Mouse (Mus musculus): ENCODE results near the gene Zmpste24. TPM values are rescaled to one million over a fixed set of nuclear protein-coding genes. Genes with fewer than 3 reads are reported as not detected.
"Not testable (repeated sequence)": the region's sequence is repeated elsewhere in the genome, so short reads cannot be mapped to it uniquely, and the experiment has no call there.

Zmpste24 gene
- polyA plus RNA-seq, 1 experiment from 2014 or later = 17.8 TPM

DNA sequence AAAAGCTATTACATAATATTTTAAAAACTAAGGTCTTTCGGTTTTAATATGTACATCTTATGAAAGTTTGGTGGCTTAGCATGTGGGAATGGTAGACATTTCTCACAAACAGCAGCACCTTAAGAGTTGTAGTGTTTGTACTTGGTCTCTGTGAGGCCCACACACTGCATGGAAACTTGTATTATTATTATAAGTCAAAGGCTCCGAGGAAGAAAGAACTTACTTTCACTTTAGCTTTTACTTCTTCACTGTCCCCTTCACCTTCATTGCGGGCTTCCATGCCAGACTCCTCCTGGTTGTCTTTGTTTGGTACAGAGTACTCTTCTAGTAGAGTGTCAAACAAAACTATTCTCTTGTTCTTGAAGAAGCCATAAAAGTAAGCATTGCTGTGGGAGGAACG is 23.8 kb downstream of the Zmpste24 start:
- Histone ChIP-seq H3K9ac (ENCODE audit: low read length) (no peak overlapping the region), H3K27me3 (ENCODE audit: control insufficient read depth, insufficient read depth, low read length) (no peaks in the 10 kb centered on the region), H3K4me1 (ENCODE audit: control insufficient read depth, insufficient read depth, low read length) (no peaks in the 10 kb centered on the region), H3K9me3 (ENCODE audit: control insufficient read depth, low read length) (no peaks in the 10 kb centered on the region), H3K36me3 (ENCODE audit: control insufficient read depth, insufficient read depth, low read length) (peaks cover 7% of the 10 kb centered on the region; the same call in 1 of the 2 replicates), H3K4me3 (ENCODE audit: low read depth, low read length) (no peak overlapping the region), H3K4me2 (ENCODE audit: low read depth, severe bottlenecking) (no peak overlapping the region), H3K27ac (replicated peaks; ENCODE audit: low read depth, low read length) (no peak overlapping the region)
- DNase-seq (ENCODE audit: low spot score) (no peak), ATAC-seq (ENCODE audit: insufficient number of reproducible peaks, low FRiP score, low TSS enrichment, low read depth) (no peak)
- WGBS = 91% methylated on average over 4 of the region's 4 CpGs

DNA sequence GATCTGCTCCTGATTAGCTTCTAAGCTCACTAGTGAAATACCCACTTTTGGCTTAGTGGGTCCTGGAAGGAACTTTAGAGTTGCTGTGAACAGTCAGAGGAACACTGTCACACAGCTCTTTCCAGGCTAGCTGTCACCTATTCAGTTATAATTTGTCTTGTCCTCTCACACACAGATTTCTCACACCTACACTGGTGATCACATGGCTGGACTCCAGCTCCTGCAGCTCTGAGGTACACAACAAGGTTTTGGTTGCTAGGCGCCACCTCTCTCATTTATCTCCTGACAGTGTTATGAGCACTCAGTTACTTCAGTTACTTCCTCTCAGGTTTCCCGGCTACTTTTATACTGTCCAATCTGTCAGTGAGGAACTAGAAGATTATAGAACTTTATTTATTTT is 32.7 kb downstream of the Zmpste24 start:
- H3K9ac ChIP-seq (ENCODE audit: low read length) = no peak overlapping the region
- no peaks in the 10 kb centered on the region for H3K27me3 ChIP-seq (ENCODE audit: control insufficient read depth, insufficient read depth, low read length)
- DNase-seq (ENCODE audit: low spot score) (no peak), ATAC-seq (ENCODE audit: insufficient number of reproducible peaks, low FRiP score, low TSS enrichment, low read depth) (no peak)
- H3K4me3 ChIP-seq (ENCODE audit: low read depth, low read length) = no peak overlapping the region
- no peaks in the 10 kb centered on the region for H3K4me1 ChIP-seq (ENCODE audit: control insufficient read depth, insufficient read depth, low read length)
- WGBS = 87% methylated on average over 2 of the region's 2 CpGs
- no peak overlapping the region for H3K27ac ChIP-seq (replicated peaks; ENCODE audit: low read depth, low read length)
- no peaks in the 10 kb centered on the region; the same call in 1 of the 2 replicates for H3K36me3 ChIP-seq (ENCODE audit: control insufficient read depth, insufficient read depth, low read length)
- H3K9me3 ChIP-seq (ENCODE audit: control insufficient read depth, low read length) = no peaks in the 10 kb centered on the region
- no peak overlapping the region for H3K4me2 ChIP-seq (ENCODE audit: low read depth, severe bottlenecking)

DNA sequence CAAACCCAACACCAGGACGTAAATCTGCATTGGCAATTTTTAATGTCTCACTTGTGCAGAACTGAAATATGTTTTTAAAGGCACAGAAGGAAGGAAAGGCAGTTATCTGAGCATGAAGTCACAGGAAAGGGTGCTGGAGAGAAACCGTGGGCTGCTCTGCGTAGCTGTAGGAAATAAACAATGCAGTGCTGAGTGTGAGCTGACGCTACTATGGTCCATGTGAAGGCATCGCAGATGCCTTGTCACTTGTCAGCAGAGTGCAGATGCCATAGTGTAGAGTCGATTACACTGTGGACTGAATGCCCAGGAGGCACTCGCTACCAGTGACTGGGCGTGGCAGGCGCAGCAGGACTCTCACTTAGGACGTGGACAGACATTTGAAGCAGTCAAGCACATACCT is 38.8 kb downstream of the Zmpste24 start:
- 90% methylated on average over 9 of the region's 10 CpGs for WGBS

DNA sequence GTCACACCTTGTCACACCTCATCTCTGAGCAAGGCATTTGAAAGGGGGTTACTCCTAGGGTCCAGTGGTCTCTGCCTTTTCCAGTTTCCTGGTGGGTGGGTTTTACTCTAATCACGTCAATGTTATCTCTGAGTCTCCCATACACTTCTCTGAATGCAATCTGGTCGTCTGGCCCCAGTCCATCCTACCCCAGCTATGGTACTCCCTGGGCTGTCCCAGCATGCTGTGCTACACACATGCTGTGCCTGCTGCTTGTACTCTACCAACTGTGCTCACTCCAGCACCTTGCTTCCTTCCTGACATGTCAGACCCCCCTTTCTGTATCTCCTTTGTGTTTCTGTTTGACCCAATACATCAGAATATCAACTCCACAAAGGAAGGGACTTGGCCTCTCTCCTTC is 41.0 kb downstream of the Zmpste24 start:
- no peaks in the 10 kb centered on the region for H3K9me3 ChIP-seq (ENCODE audit: control insufficient read depth, low read length)
- 67% methylated on average over 2 of the region's 2 CpGs for WGBS
- peaks cover 6% of the 10 kb centered on the region; the same call in 1 of the 2 replicates for H3K27me3 ChIP-seq (ENCODE audit: control insufficient read depth, insufficient read depth, low read length)
- no peak for ATAC-seq (ENCODE audit: insufficient number of reproducible peaks, low FRiP score, low TSS enrichment, low read depth)
- no peak overlapping the region for H3K27ac ChIP-seq (replicated peaks; ENCODE audit: low read depth, low read length)
- 0 out of 2 replicates have a peak, but pooled peaks cover 3% of the 10 kb centered on the region for H3K4me1 ChIP-seq (ENCODE audit: control insufficient read depth, insufficient read depth, low read length)
- no peak overlapping the region for H3K4me2 ChIP-seq (ENCODE audit: low read depth, severe bottlenecking)
- H3K36me3 ChIP-seq (ENCODE audit: control insufficient read depth, insufficient read depth, low read length) = no peaks in the 10 kb centered on the region
- H3K9ac ChIP-seq (ENCODE audit: low read length) = no peak overlapping the region
- DNase-seq (ENCODE audit: low spot score) = no peak
- no peak overlapping the region for H3K4me3 ChIP-seq (ENCODE audit: low read depth, low read length)

More for the DNA sequence above, 38.8 kb downstream of the Zmpste24 start:
- not testable (repeated sequence) for H3K27me3 ChIP-seq (ENCODE audit: control insufficient read depth, insufficient read depth, low read length); H3K4me3 ChIP-seq (ENCODE audit: low read depth, low read length); ATAC-seq (ENCODE audit: insufficient number of reproducible peaks, low FRiP score, low TSS enrichment, low read depth); H3K4me2 ChIP-seq (ENCODE audit: low read depth, severe bottlenecking); H3K4me1 ChIP-seq (ENCODE audit: control insufficient read depth, insufficient read depth, low read length); DNase-seq (ENCODE audit: low spot score); H3K9me3 ChIP-seq (ENCODE audit: control insufficient read depth, low read length); H3K27ac ChIP-seq (replicated peaks; ENCODE audit: low read depth, low read length); H3K9ac ChIP-seq (ENCODE audit: low read length); H3K36me3 ChIP-seq (ENCODE audit: control insufficient read depth, insufficient read depth, low read length)

DNA sequence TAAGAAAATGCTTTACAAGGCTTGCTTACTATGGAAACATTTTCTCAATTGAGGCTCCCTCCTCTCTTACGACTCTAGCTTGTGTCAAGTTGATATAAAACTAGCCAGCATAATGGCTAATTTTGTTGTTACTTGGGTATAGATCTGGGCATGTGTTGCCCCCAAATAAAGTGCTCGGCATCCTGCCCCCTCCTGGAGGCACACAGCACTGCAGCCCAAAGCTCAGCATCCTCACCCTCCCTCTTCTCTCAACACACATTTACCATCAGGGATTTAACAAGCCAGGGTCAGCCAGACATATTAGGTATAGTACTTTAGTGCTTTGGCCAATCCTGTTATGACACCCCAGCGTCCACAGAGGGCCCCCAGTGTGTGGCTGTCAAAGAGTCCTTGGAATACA is 41.7 kb downstream of the Zmpste24 start:
- ATAC-seq (ENCODE audit: insufficient number of reproducible peaks, low FRiP score, low TSS enrichment, low read depth) (no peak), DNase-seq (ENCODE audit: low spot score) (no peak)
- Histone ChIP-seq H3K36me3 (ENCODE audit: control insufficient read depth, insufficient read depth, low read length) (no peaks in the 10 kb centered on the region), H3K9ac (ENCODE audit: low read length) (no peak overlapping the region), H3K27ac (replicated peaks; ENCODE audit: low read depth, low read length) (no peak overlapping the region), H3K4me1 (ENCODE audit: control insufficient read depth, insufficient read depth, low read length) (0 out of 2 replicates have a peak, but pooled peaks cover 3% of the 10 kb centered on the region), H3K27me3 (ENCODE audit: control insufficient read depth, insufficient read depth, low read length) (peaks cover 6% of the 10 kb centered on the region; the same call in 1 of the 2 replicates), H3K4me2 (ENCODE audit: low read depth, severe bottlenecking) (no peak overlapping the region), H3K9me3 (ENCODE audit: control insufficient read depth, low read length) (no peaks in the 10 kb centered on the region), H3K4me3 (ENCODE audit: low read depth, low read length) (no peak overlapping the region)
- WGBS = 46% methylated on average over 3 of the region's 3 CpGs

DNA sequence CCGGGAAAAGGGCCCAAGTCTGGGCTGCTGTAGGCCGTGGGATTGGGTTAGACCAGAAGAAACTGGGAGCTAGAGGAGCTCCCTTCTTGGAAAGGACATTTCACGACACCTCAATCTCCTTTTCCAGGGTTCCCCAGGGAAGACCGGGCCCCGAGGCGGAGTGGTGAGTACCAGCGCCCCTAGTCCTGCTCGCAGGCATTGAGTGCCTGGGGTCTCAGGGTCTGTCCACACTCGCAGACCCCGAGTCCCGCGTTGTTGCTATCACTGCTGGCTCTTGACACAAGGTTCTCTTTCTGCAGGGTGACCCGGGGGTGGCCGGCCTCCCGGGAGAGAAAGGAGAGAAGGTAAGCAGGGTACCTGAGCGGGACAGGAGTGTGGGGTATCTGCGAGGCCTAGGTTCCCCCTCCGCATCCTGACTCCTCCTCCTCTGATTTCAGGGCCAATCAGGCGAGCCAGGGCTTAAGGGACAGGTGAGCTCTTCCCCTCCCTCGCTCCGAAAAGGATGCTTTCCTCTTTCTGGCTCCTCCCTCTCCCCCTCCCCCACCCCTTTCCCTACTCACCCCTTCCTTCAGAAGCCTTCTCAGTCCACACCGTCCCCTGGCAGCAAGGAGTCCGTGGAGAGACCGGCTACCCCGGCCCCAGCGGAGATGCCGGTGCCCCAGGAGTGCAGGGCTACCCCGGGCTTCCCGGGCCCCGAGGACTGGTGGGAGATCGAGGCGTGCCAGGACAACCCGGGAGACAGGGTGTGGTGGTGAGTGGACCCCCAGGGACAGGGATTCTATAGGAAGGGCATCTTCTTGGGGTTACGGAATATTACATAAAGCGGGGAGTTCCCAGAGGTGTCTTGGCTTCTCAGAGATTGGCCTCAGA is 45.4 kb downstream of the Zmpste24 start:
- Histone ChIP-seq H3K9me3 (ENCODE audit: control insufficient read depth, low read length) (no peaks in the 10 kb centered on the region), H3K36me3 (ENCODE audit: control insufficient read depth, insufficient read depth, low read length) (no peaks in the 10 kb centered on the region), H3K27me3 (ENCODE audit: control insufficient read depth, insufficient read depth, low read length) (peaks cover 6% of the 10 kb centered on the region; the same call in 1 of the 2 replicates), H3K4me2 (ENCODE audit: low read depth, severe bottlenecking) (peak overlapping the region; percentile 27), H3K27ac (replicated peaks; ENCODE audit: low read depth, low read length) (no peak overlapping the region), H3K4me1 (ENCODE audit: control insufficient read depth, insufficient read depth, low read length) (0 out of 2 replicates have a peak, but pooled peaks cover 3% of the 10 kb centered on the region), H3K4me3 (ENCODE audit: low read depth, low read length) (peak overlapping the region; percentile 16; the same call in 1 of the 2 replicates), H3K9ac (ENCODE audit: low read length) (peak overlapping the region; percentile 27; the same call in 1 of the 2 replicates)
- DNase-seq (ENCODE audit: low spot score) = peak; percentile 26
- WGBS = 10% methylated on average over 34 of the region's 35 CpGs
- peak; percentile 14; the same call in 1 of the 2 replicates for ATAC-seq (ENCODE audit: insufficient number of reproducible peaks, low FRiP score, low TSS enrichment, low read depth)

DNA sequence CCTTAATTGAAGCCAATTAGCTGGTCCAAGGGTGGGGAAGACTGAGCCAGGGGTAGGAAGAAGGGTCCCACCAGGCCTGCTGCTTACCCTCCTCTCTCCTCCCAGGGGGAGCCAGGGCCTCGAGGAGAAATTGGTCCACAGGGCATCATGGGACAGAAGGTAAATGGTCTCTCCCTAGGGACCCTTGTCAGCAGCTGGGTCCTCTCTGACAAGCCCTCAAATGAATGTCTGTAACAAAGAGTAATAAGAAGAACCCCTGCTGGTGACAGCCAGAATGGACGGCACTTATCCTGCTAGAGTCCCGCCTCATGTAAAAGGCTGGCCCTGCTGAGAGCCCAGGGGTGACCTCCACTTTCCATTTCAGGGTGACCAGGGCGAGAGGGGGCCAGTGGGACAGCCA is 46.2 kb downstream of the Zmpste24 start:
- Histone ChIP-seq H3K4me1 (ENCODE audit: control insufficient read depth, insufficient read depth, low read length) (0 out of 2 replicates have a peak, but pooled peaks cover 3% of the 10 kb centered on the region), H3K9ac (ENCODE audit: low read length) (no peak overlapping the region), H3K27ac (replicated peaks; ENCODE audit: low read depth, low read length) (no peak overlapping the region), H3K4me2 (ENCODE audit: low read depth, severe bottlenecking) (no peak overlapping the region), H3K27me3 (ENCODE audit: control insufficient read depth, insufficient read depth, low read length) (peaks cover 6% of the 10 kb centered on the region; the same call in 1 of the 2 replicates), H3K9me3 (ENCODE audit: control insufficient read depth, low read length) (no peaks in the 10 kb centered on the region), H3K4me3 (ENCODE audit: low read depth, low read length) (no peak overlapping the region), H3K36me3 (ENCODE audit: control insufficient read depth, insufficient read depth, low read length) (no peaks in the 10 kb centered on the region)
- DNase-seq (ENCODE audit: low spot score) (no peak), ATAC-seq (ENCODE audit: insufficient number of reproducible peaks, low FRiP score, low TSS enrichment, low read depth) (no peak)
- WGBS = 27% methylated on average over 4 of the region's 4 CpGs

DNA sequence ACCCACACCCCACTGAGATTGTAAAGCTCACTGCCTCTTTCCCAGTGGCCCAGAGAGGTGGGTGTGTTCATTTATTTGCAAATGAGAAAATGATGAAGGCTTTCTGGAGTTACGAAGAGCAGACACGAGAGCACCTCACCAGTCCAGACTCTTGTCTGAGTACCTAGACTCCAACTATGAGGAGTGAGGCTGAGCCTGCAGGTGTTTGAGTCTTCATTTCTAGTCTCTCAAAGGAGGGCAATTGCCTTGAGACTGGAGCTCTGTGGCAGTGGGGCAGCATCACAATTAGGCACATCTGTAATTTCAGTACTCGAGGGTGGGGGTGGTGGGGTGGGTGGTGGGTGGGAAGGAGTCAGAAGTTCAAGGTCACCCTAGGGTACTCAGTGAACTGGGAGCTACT is 55.1 kb downstream of the Zmpste24 start:
- H3K4me1 ChIP-seq (ENCODE audit: control insufficient read depth, insufficient read depth, low read length) = peaks cover 10% of the 10 kb centered on the region
- no peak overlapping the region for H3K4me2 ChIP-seq (ENCODE audit: low read depth, severe bottlenecking)
- no peak overlapping the region for H3K27ac ChIP-seq (replicated peaks; ENCODE audit: low read depth, low read length)
- 68% methylated on average over 3 of the region's 3 CpGs for WGBS
- H3K9ac ChIP-seq (ENCODE audit: low read length) = no peak overlapping the region
- peaks cover 27% of the 10 kb centered on the region for H3K27me3 ChIP-seq (ENCODE audit: control insufficient read depth, insufficient read depth, low read length)
- ATAC-seq (ENCODE audit: insufficient number of reproducible peaks, low FRiP score, low TSS enrichment, low read depth) = no peak
- no peak overlapping the region for H3K4me3 ChIP-seq (ENCODE audit: low read depth, low read length)
- H3K9me3 ChIP-seq (ENCODE audit: control insufficient read depth, low read length) = no peaks in the 10 kb centered on the region
- DNase-seq (ENCODE audit: low spot score) = no peak
- H3K36me3 ChIP-seq (ENCODE audit: control insufficient read depth, insufficient read depth, low read length) = no peaks in the 10 kb centered on the region

Data from limb, embryonic 11.5 days (tissue).